Mouse (Mus musculus) telencephalon, adult 2 months (tissue): ENCODE data around the gene Bin2.

Source experiments
- DNase-seq: peaks from one replicate; pipeline ENCODE4 v3.0.0-alpha.2; 2011; ENCODE audit warnings: low read depth, low spot score

Gene Bin2

GRCm38 (mm10) chr15:100669337-100669736 lies at the start of gene Bin2:
TSS of gene Bin2 (minus strand) at chr15:100669553.
- no peak for DNase-seq

GRCm38 (mm10) chr15:100718572-100718971 lies 49.2 kb upstream of the Bin2 start:
- no peak for DNase-seq

GRCm38 (mm10) chr15:100717933-100718332 lies 48.6 kb upstream of the Bin2 start:
- no peak for DNase-seq

- DNase-seq: no peak
Measured at GRCm38 (mm10) chr15:100715399-100715993, 46.1 kb upstream of the Bin2 start.

GRCm38 (mm10) chr15:100714470-100714869 lies 45.1 kb upstream of the Bin2 start:
- DNase-seq: no peak

GRCm38 (mm10) chr15:100710838-100711237 lies 41.5 kb upstream of the Bin2 start:
- no peak for DNase-seq

- DNase-seq: no peak
Measured at GRCm38 (mm10) chr15:100708433-100709078, 39.2 kb upstream of the Bin2 start.

- no peak for DNase-seq
Measured at GRCm38 (mm10) chr15:100706226-100706625, 36.9 kb upstream of the Bin2 start.

GRCm38 (mm10) chr15:100705376-100705775 lies 36.0 kb upstream of the Bin2 start:
- DNase-seq: no peak

- no peak for DNase-seq
Measured at GRCm38 (mm10) chr15:100703913-100704312, 34.6 kb upstream of the Bin2 start.

- DNase-seq: no peak
Measured at GRCm38 (mm10) chr15:100701856-100702255, 32.5 kb upstream of the Bin2 start.

GRCm38 (mm10) chr15:100701108-100701507 lies 31.8 kb upstream of the Bin2 start:
- peak; percentile 16 for DNase-seq

- no peak for DNase-seq
Measured at GRCm38 (mm10) chr15:100700424-100700823, 31.1 kb upstream of the Bin2 start.

- no peak for DNase-seq
Measured at GRCm38 (mm10) chr15:100699386-100699785, 30.0 kb upstream of the Bin2 start.

- DNase-seq: no peak
Measured at GRCm38 (mm10) chr15:100698078-100698477, 28.7 kb upstream of the Bin2 start.

- DNase-seq: no peak
Measured at GRCm38 (mm10) chr15:100694406-100694805, 25.1 kb upstream of the Bin2 start.

- DNase-seq: no peak
Measured at GRCm38 (mm10) chr15:100691990-100692389, 22.6 kb upstream of the Bin2 start.

- DNase-seq: no peak
Measured at GRCm38 (mm10) chr15:100687430-100687971, 18.1 kb upstream of the Bin2 start, which contains the start of gene Cela1. TSS of gene Cela1 (minus strand) at chr15:100687921.

GRCm38 (mm10) chr15:100686989-100687388 lies 17.6 kb upstream of the Bin2 start:
- DNase-seq: peak; percentile 29

- DNase-seq: no peak
Measured at GRCm38 (mm10) chr15:100686434-100686833, 17.1 kb upstream of the Bin2 start.

GRCm38 (mm10) chr15:100685849-100686248 lies 16.5 kb upstream of the Bin2 start:
- DNase-seq: no peak

- no peak for DNase-seq
Measured at GRCm38 (mm10) chr15:100685255-100685654, 15.9 kb upstream of the Bin2 start.

- DNase-seq: no peak
Measured at GRCm38 (mm10) chr15:100684450-100684849, 15.1 kb upstream of the Bin2 start.
